Mouse (Mus musculus) liver, adult 2 months (tissue): ENCODE data around the gene BC048679.

Experiments
- CTCF ChIP-seq: fragments of 200-500 bp; IDR thresholded peaks from 2 replicates; pipeline ENCODE4 v1.5.1; 2011; ENCODE audit warnings: low read depth, low read length, control low read depth
- POLR2A ChIP-seq: fragments of 200-500 bp; IDR thresholded peaks from 2 replicates; pipeline ENCODE4 v1.6.1; 2011; ENCODE audit warnings: low read length, control low read depth; ENCODE audit not compliant: insufficient read depth; ENCODE audit errors: extremely low read depth

GRCm38 (mm10) chr7:81454331-81455039, 43.6 kb downstream of the BC048679 start:
- no peak for TF ChIP-seq CTCF
- no peak for TF ChIP-seq POLR2A
